ENCODE assay signal across 7 mouse cellular contexts in the genomic region with DNA sequence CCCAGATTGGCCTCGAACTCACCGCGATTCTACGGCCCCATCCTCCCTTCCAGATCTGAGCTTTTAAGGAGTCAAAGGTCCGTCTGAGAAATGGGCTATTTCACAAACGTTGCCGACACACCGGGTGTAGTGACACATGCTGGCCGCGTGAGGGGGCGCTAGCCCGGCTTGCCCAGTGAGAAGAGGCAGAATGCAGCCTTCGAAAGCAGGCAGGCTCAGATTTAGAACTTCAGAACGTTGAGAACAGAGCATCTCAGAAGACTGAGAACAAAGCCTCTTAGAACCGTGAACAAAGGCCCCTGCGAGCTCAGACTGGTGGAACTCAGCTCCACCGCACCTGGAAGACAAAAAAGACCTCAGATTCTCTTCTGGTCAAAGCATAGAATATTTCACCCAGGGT. TPM values are rescaled to one million over a fixed set of nuclear protein-coding genes. Genes with fewer than 3 reads are reported as not detected.
DNase-seq lines count a peak whose midpoint lies in the region; ATAC-seq and TF ChIP-seq lines count a peak whose summit lies in the region.

No protein-coding gene starts in this region.

- no peaks in the 10 kb centered on the region for H3K9me3 ChIP-seq in intestine, postnatal 0 days (ENCODE audit: control insufficient read depth)
- no peaks in the 10 kb centered on the region for H3K9me3 ChIP-seq in limb, embryonic 10.5 days (replicated peaks)
- H3K9me3 ChIP-seq in midbrain, embryonic 12.5 days: no peaks in the 10 kb centered on the region

- H3K4me1 ChIP-seq in intestine, postnatal 0 days (replicated peaks; ENCODE audit: control insufficient read depth, insufficient read depth, low read length): no peaks in the 10 kb centered on the region
- H3K4me1 ChIP-seq in limb, embryonic 10.5 days: peaks cover 45% of the 10 kb centered on the region
- H3K4me1 ChIP-seq in midbrain, embryonic 12.5 days: peaks cover 24% of the 10 kb centered on the region

- no peaks in the 10 kb centered on the region for H3K27me3 ChIP-seq in intestine, postnatal 0 days (replicated peaks; ENCODE audit: control insufficient read depth, insufficient read depth, low read length)
- H3K27me3 ChIP-seq in limb, embryonic 10.5 days (ENCODE audit: low read depth, poor library complexity, severe bottlenecking): no peaks in the 10 kb centered on the region
- H3K27me3 ChIP-seq in midbrain, embryonic 12.5 days: no peaks in the 10 kb centered on the region

- H3K4me3 ChIP-seq in intestine, postnatal 0 days (ENCODE audit: low read depth, low read length): peak overlapping the region; percentile 26; the same call in 1 of the 2 replicates
- peak overlapping the region; percentile 94 for H3K4me3 ChIP-seq in limb, embryonic 10.5 days
- peak overlapping the region; percentile 77 for H3K4me3 ChIP-seq in midbrain, embryonic 12.5 days

- peak overlapping the region; percentile 87 for H3K4me2 ChIP-seq in intestine, postnatal 0 days (replicated peaks; ENCODE audit: low read depth)
- peak overlapping the region; percentile 88 for H3K4me2 ChIP-seq in midbrain, embryonic 12.5 days (replicated peaks)

- no peak for ATAC-seq in intestine, postnatal 0 days
- no peak for ATAC-seq in midbrain, embryonic 12.5 days (ENCODE audit: low FRiP score, low read depth)

- peak; percentile 97 for TF ChIP-seq CTCF in intestine, postnatal 0 days (IDR thresholded peaks at IDR 0.05; ENCODE audit: low read depth)

- no peak overlapping the region for H3K9ac ChIP-seq in intestine, postnatal 0 days (ENCODE audit: low read depth, low read length)
- H3K9ac ChIP-seq in midbrain, embryonic 12.5 days (replicated peaks): no peak overlapping the region

- H3K36me3 ChIP-seq in intestine, postnatal 0 days (ENCODE audit: control insufficient read depth, insufficient read depth): peaks cover 16% of the 10 kb centered on the region; the same call in 1 of the 2 replicates
- peaks cover 47% of the 10 kb centered on the region for H3K36me3 ChIP-seq in limb, embryonic 10.5 days
- peaks cover 9% of the 10 kb centered on the region; the same call in 1 of the 2 replicates for H3K36me3 ChIP-seq in midbrain, embryonic 12.5 days

- WGBS in intestine, postnatal 0 days: 5% methylated on average over 17 of the region's 17 CpGs
- WGBS in limb, embryonic 10.5 days: 4% methylated on average over 17 of the region's 17 CpGs
- WGBS in midbrain, embryonic 12.5 days: 6% methylated on average over 17 of the region's 17 CpGs

- DNase-seq in adrenal gland, adult 8-10 months: peak; percentile 67
- DNase-seq in embryo, embryonic 9.5 days (ENCODE audit: extremely low spot score): peak; percentile 80
- DNase-seq in gastrocnemius, postnatal 4 days (ENCODE audit: low spot score in 2 of 2): peak; percentile 82 to 84
- DNase-seq in limb, embryonic 10.5 days (ENCODE audit: low spot score): peak; percentile 84
- peak; percentile 62 to 81 for DNase-seq in spleen, adult 18-20 months

- H3K27ac ChIP-seq in intestine, postnatal 0 days (ENCODE audit: low read depth, low read length): peak overlapping the region; percentile 72
- peak overlapping the region; percentile 96 for H3K27ac ChIP-seq in limb, embryonic 10.5 days
- H3K27ac ChIP-seq in midbrain, embryonic 12.5 days (replicated peaks): peak overlapping the region; percentile 70

RNA-seq across cellular contexts. Expression of a gene that starts 0.9 kb away (rescaled TPM):
- total RNA-seq in adrenal gland, adult 8-10 months (2022): 1 to 10 TPM; 4.2 to 5.9 (median 4.6) TPM
- total RNA-seq in gastrocnemius, postnatal 4 days (2021): 10 to 100 TPM; 17.8 to 19.0 TPM
- 3.4 and 3.7 TPM in 2 replicates for polyA plus RNA-seq in intestine, postnatal 0 days (2015; fragmentation: Nextera tagmentation; extraction: Ambion mirVana)
- 7.0 and 8.2 TPM in 2 replicates for polyA plus RNA-seq in limb, embryonic 10.5 days (2016; fragmentation: Nextera tagmentation; extraction: Ambion mirVana)
- 4.7 and 6.2 TPM in 2 replicates for polyA plus RNA-seq in midbrain, embryonic 12.5 days (2016; fragmentation: Nextera tagmentation; extraction: Ambion mirVana)

RNA-seq across cellular contexts. Expression of a gene that starts 17.4 kb away (rescaled TPM):
- total RNA-seq in adrenal gland, adult 8-10 months (2022): 1 to 10 TPM in 1 of 4 experiments, under 1 TPM in 1, not detected in 2; 1.00 to 1.0 TPM
- total RNA-seq in gastrocnemius, postnatal 4 days (2021): 1 to 10 TPM; 2.6 TPM
- 4.7 and 5.3 TPM in 2 replicates for polyA plus RNA-seq in intestine, postnatal 0 days (2015; fragmentation: Nextera tagmentation; extraction: Ambion mirVana)
- 15.4 and 18.5 TPM in 2 replicates for polyA plus RNA-seq in limb, embryonic 10.5 days (2016; fragmentation: Nextera tagmentation; extraction: Ambion mirVana)
- 12.1 and 26.0 TPM in 2 replicates for polyA plus RNA-seq in midbrain, embryonic 12.5 days (2016; fragmentation: Nextera tagmentation; extraction: Ambion mirVana)

RNA-seq across cellular contexts. Expression of a gene that starts 31.5 kb away (rescaled TPM):
- total RNA-seq in adrenal gland, adult 8-10 months (2022): 10 to 100 TPM; 17.0 to 27.1 (median 20.9) TPM
- 10 to 100 TPM; 16.8 to 17.4 TPM for total RNA-seq in gastrocnemius, postnatal 4 days (2021)
- 9.2 and 11.2 TPM in 2 replicates for polyA plus RNA-seq in intestine, postnatal 0 days (2015; fragmentation: Nextera tagmentation; extraction: Ambion mirVana)
- 15.0 and 15.6 TPM in 2 replicates for polyA plus RNA-seq in limb, embryonic 10.5 days (2016; fragmentation: Nextera tagmentation; extraction: Ambion mirVana)
- polyA plus RNA-seq in midbrain, embryonic 12.5 days (2016; fragmentation: Nextera tagmentation; extraction: Ambion mirVana): 10.2 and 12.0 TPM in 2 replicates

RNA-seq across cellular contexts. Expression of a gene that starts 32.1 kb away (rescaled TPM):
- total RNA-seq in adrenal gland, adult 8-10 months (2022): 1 to 10 TPM; 2.4 to 3.3 (median 2.6) TPM
- total RNA-seq in gastrocnemius, postnatal 4 days (2021): 1 to 10 TPM; 2.6 to 3.3 TPM
- 1.7 and 1.8 TPM in 2 replicates for polyA plus RNA-seq in intestine, postnatal 0 days (2015; fragmentation: Nextera tagmentation; extraction: Ambion mirVana)
- polyA plus RNA-seq in limb, embryonic 10.5 days (2016; fragmentation: Nextera tagmentation; extraction: Ambion mirVana): 0.18 and 0.43 TPM in 2 replicates
- 1.1 and 1.2 TPM in 2 replicates for polyA plus RNA-seq in midbrain, embryonic 12.5 days (2016; fragmentation: Nextera tagmentation; extraction: Ambion mirVana)

RNA-seq across cellular contexts. Expression of a gene that starts 49.7 kb away (rescaled TPM):
- total RNA-seq in adrenal gland, adult 8-10 months (2022): 100 to 1,000 TPM; 278 to 314 (median 294) TPM
- 100 to 1,000 TPM; 189 to 234 TPM for total RNA-seq in gastrocnemius, postnatal 4 days (2021)
- 236 and 241 TPM in 2 replicates for polyA plus RNA-seq in intestine, postnatal 0 days (2015; fragmentation: Nextera tagmentation; extraction: Ambion mirVana)
- 127 and 134 TPM in 2 replicates for polyA plus RNA-seq in limb, embryonic 10.5 days (2016; fragmentation: Nextera tagmentation; extraction: Ambion mirVana)
- polyA plus RNA-seq in midbrain, embryonic 12.5 days (2016; fragmentation: Nextera tagmentation; extraction: Ambion mirVana): 223 and 224 TPM in 2 replicates

Comparison
In these comparisons a context has a peak if more than half of its experiments do, and no peak if none do; other contexts are left out.
1. H3K4me3 ChIP-seq: peak in every context shown above with its lines; median percentile 94 in limb, embryonic 10.5 days; 77 in midbrain, embryonic 12.5 days; 26 in intestine, postnatal 0 days.